Mouse (Mus musculus) heart, postnatal 0 days (tissue): Measurements from ENCODE around the gene Zhx3. TPM values are rescaled to one million over a fixed set of nuclear protein-coding genes. Genes with fewer than 3 reads are reported as not detected.

Experiments used
- ATAC-seq: fragments of 200-750 bp; cut with Nextera tagmentation; 2 replicates; pipeline ENCODE4 v1.8.0; 2017; ENCODE audit warnings: low read depth, moderate number of reproducible peaks, moderate library complexity; ENCODE audit not compliant: insufficient read depth
- DNase-seq: peaks from one replicate; pipeline ENCODE4 v3.0.0-alpha.2; 2016; ENCODE audit warnings: low spot score
- H3K27ac ChIP-seq: fragments of 300-500 bp; sonication (generic); 2 replicates; pipeline ENCODE4 v1.5.1; 2014; ENCODE audit warnings: low read depth, mild to moderate bottlenecking
- H3K27me3 ChIP-seq: fragments of 300-500 bp; sonication (generic); 2 replicates; pipeline ENCODE4 v1.6.1; 2014; ENCODE audit warnings: low read length, mixed read lengths; ENCODE audit not compliant: control insufficient read depth, insufficient read depth
- H3K36me3 ChIP-seq: fragments of 300-500 bp; sonication (generic); replicated peaks from 2 replicates; pipeline ENCODE4 v1.6.1; 2014; ENCODE audit warnings: low read length, mixed read lengths; ENCODE audit not compliant: control insufficient read depth, insufficient read depth
- H3K4me1 ChIP-seq: fragments of 300-500 bp; sonication (generic); 2 replicates; pipeline ENCODE4 v1.6.1; 2014; ENCODE audit warnings: antibody characterized with exemption; ENCODE audit not compliant: control insufficient read depth, insufficient read depth
- H3K4me2 ChIP-seq: fragments of 300-500 bp; sonication (generic); 2 replicates; pipeline ENCODE4 v1.6.1; 2014; ENCODE audit warnings: low read depth, mild to moderate bottlenecking, low read length, moderate library complexity
- H3K4me3 ChIP-seq: fragments of 300-500 bp; sonication (generic); 2 replicates; pipeline ENCODE4 v1.5.1; 2014; ENCODE audit warnings: low read depth, low read length
- H3K9ac ChIP-seq: fragments of 300-500 bp; sonication (generic); replicated peaks from 2 replicates; pipeline ENCODE4 v1.6.1; 2014; ENCODE audit warnings: low read depth, low read length, mixed read lengths
- H3K9me3 ChIP-seq: fragments of 300-500 bp; sonication (generic); replicated peaks from 2 replicates; pipeline ENCODE4 v1.6.1; 2016; ENCODE audit warnings: low read length; ENCODE audit not compliant: control insufficient read depth
- CTCF ChIP-seq: IDR thresholded peaks from 2 replicates; pipeline ENCODE4 v1.5.1; 2016; ENCODE audit warnings: antibody characterized with exemption, control low read depth, low read depth
- EP300 ChIP-seq: IDR thresholded peaks from 2 replicates; pipeline ENCODE4 v1.6.1; 2016; ENCODE audit warnings: antibody characterized with exemption, low read depth
- WGBS: fragments of 180-500 bp; shearing (Covaris S2); extraction: QIAGEN DNeasy Blood & Tissue Kit; methylation state at CpG from one replicate; pipeline ENCODE4 v1.1.7; 2014; 5-methylcytosine and 5-hydroxymethylcytosine counted together
- polyA plus RNA-seq: library from polyadenylated mRNA; unstranded; fragments of >200 nt; fragmentation: Nextera tagmentation; extraction: Ambion mirVana; gene quantifications from 2 replicates; pipeline ENCODE4 v1.2.1, GENCODE M21; 2015
- total RNA-seq: library from RNA; depleted of rRNA; stranded (reverse); fragments of >200 nt; gene quantifications from 2 replicates; pipeline ENCODE4 v1.2.3, GENCODE M21; 2014; ENCODE audit warnings: low replicate concordance

Gene Zhx3
- total and polyA plus RNA-seq, 2 experiments from 2014 or later = 4.7 to 18.3 TPM

DNA sequence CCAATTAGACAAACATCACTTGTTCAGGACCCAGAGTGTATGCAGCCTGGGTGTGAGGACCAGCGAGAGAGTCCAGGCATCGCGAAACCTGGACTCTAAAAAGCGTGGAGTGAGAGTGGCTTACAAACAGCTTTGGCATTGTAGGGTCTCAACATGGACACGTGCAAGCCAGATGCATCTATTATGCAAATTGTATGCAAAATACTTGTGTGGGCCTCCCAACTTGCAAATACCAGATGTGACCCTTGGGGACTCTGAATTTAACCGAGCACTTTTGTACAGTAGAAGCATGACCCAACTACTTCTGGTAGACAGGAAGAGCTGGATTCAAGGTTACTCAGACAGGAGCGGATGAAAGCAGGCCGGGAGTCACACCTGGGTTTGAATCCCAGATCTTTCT lies 43.9 kb upstream of the Zhx3 start:
- H3K36me3 ChIP-seq = no peaks in the 10 kb centered on the region
- no peak overlapping the region for H3K9ac ChIP-seq
- no peak overlapping the region for H3K4me3 ChIP-seq
- DNase-seq (no peak), ATAC-seq (no peak)
- no peak overlapping the region for H3K4me2 ChIP-seq
- TF ChIP-seq CTCF (no peak), EP300 (no peak)
- peaks cover 25% of the 10 kb centered on the region; the same call in 1 of the 2 replicates for H3K4me1 ChIP-seq
- H3K27me3 ChIP-seq = peaks cover 30% of the 10 kb centered on the region
- WGBS = 86% methylated on average over 8 of the region's 8 CpGs
- H3K27ac ChIP-seq = no peak overlapping the region
- no peaks in the 10 kb centered on the region for H3K9me3 ChIP-seq

- no peak overlapping the region for H3K9ac ChIP-seq
- H3K27ac ChIP-seq = no peak overlapping the region
- H3K4me3 ChIP-seq = no peak overlapping the region
- H3K36me3 ChIP-seq = no peaks in the 10 kb centered on the region
- H3K27me3 ChIP-seq = peaks cover 37% of the 10 kb centered on the region
- no peak overlapping the region for H3K4me2 ChIP-seq
- peaks cover 27% of the 10 kb centered on the region; the same call in 1 of the 2 replicates for H3K4me1 ChIP-seq
- ATAC-seq (no peak), DNase-seq (no peak)
- no peaks in the 10 kb centered on the region for H3K9me3 ChIP-seq
- TF ChIP-seq EP300 (no peak), CTCF (no peak)
- WGBS = 54% methylated on average over 13 of the region's 13 CpGs
Observed at GRCm38 (mm10) chr2:160915821-160916610, 43.2 kb upstream of the Zhx3 start.

DNA sequence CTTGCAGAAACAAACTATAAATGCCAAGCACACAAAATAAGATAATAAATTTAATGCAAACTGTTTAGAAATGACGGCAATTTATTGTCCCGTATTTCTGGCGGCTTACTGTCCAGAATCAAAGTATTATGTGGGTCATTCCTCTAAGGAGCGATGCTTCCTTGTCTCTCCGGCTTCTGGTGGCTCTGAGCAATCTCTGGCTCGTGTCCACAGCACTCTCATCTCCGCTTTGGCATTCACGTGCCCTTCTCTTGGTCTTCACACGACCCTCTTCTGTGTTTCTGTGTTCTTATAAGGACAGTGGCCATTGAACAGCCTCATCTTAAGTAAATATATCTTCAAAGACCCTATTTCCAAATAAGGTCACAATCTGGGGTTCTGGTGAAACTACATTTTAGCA lies 41.9 kb upstream of the Zhx3 start:
- Histone ChIP-seq H3K36me3 (no peaks in the 10 kb centered on the region), H3K4me2 (no peak overlapping the region), H3K9ac (no peak overlapping the region), H3K27me3 (peaks cover 50% of the 10 kb centered on the region), H3K27ac (no peak overlapping the region), H3K9me3 (no peaks in the 10 kb centered on the region), H3K4me3 (no peak overlapping the region), H3K4me1 (peaks cover 27% of the 10 kb centered on the region; the same call in 1 of the 2 replicates)
- TF ChIP-seq EP300 = no peak
- no peak for TF ChIP-seq CTCF
- ATAC-seq = no peak
- DNase-seq = no peak
- WGBS = 81% methylated on average over 9 of the region's 9 CpGs

GRCm38 (mm10) chr2:160912231-160912671 lies 39.5 kb upstream of the Zhx3 start, which contains the start of gene Emilin3:
Gene Emilin3, minus strand, starts transcription at chr2:160912328.
- DNase-seq = no peak

GRCm38 (mm10) chr2:160911558-160912201 lies 38.9 kb upstream of the Zhx3 start:
- under 1% methylated on average over 43 of the region's 64 CpGs for WGBS
- Histone ChIP-seq H3K4me2 (peak overlapping the region; percentile 84), H3K4me1 (peaks cover 22% of the 10 kb centered on the region; the same call in 1 of the 2 replicates), H3K27me3 (peaks cover 68% of the 10 kb centered on the region), H3K27ac (no peak overlapping the region), H3K36me3 (no peaks in the 10 kb centered on the region), H3K4me3 (peak overlapping the region; percentile 50), H3K9me3 (no peaks in the 10 kb centered on the region), H3K9ac (peak overlapping the region; percentile 38; the same call in 1 of the 2 replicates)
- ATAC-seq (peak; percentile 13), DNase-seq (no peak)
- TF ChIP-seq EP300 (no peak), CTCF (no peak)

More at GRCm38 (mm10) chr2:160912231-160912671, 39.5 kb upstream of the Zhx3 start, which contains the start of gene Emilin3:
- peak within 1 kb of the TSS; percentile 50 for H3K4me3 ChIP-seq
- ATAC-seq = peak; percentile 38
- H3K4me2 ChIP-seq = peak within 1 kb of the TSS; percentile 84
- H3K4me1 ChIP-seq = peaks cover 22% of the 10 kb centered on the region; the same call in 1 of the 2 replicates
- H3K9me3 ChIP-seq = no peaks in the 10 kb centered on the region
- peaks cover 66% of the 10 kb centered on the region for H3K27me3 ChIP-seq
- 4% methylated on average over 35 of the region's 46 CpGs for WGBS
- H3K27ac ChIP-seq = no peak within 1 kb of the TSS
- H3K9ac ChIP-seq = peak within 1 kb of the TSS; percentile 38; the same call in 1 of the 2 replicates
- no peak for TF ChIP-seq CTCF
- no peak for TF ChIP-seq EP300
- no peaks in the 10 kb centered on the region for H3K36me3 ChIP-seq
